9 mouse cellular contexts compared by ENCODE assay signal in genomic region chr13:34095542-34096435, GRCm38 (mm10). TPM values are rescaled to one million over a fixed set of nuclear protein-coding genes. Genes with fewer than 3 reads are reported as not detected.
DNase-seq lines count a peak whose midpoint lies in the region; ATAC-seq and TF ChIP-seq lines count a peak whose summit lies in the region.
"Had no signal": no experiment of that assay in that cellular context is flagged by ENCODE, and none has a peak within 500 bp of the region (broad histone marks: within the 10 kb centered on the region; RNA-seq: fewer than 3 reads in every experiment).

No protein-coding gene starts in this region.

- no peak for TF ChIP-seq CTCF in left cerebral cortex, adult 2 months (IDR thresholded peaks at IDR 0.05)

- peak overlapping the region; percentile 25; the same call in 1 of the 2 replicates for H3K4me2 ChIP-seq in heart, embryonic 14.5 days (ENCODE audit: low read length)
- no peak overlapping the region for H3K4me2 ChIP-seq in neural tube, embryonic 14.5 days (ENCODE audit: low read depth, low read length)

- H3K36me3 ChIP-seq in heart, embryonic 14.5 days (ENCODE audit: control insufficient read depth, insufficient read depth, low read length) = no peaks in the 10 kb centered on the region
- no peaks in the 10 kb centered on the region for H3K36me3 ChIP-seq in neural tube, embryonic 14.5 days (ENCODE audit: control insufficient read depth, insufficient read depth, low read length)

- peak overlapping the region; percentile 45 to 61; a peak in 2 of 4 replicates for H3K27ac ChIP-seq in heart, embryonic 14.5 days (replicated peaks in 1 of 2; ENCODE audit: control insufficient read depth in 1 of 2, insufficient read depth in 1 of 2, low read depth in 2 of 2, low read length in 2 of 2)
- peak overlapping the region; percentile 64 for H3K27ac ChIP-seq in left cerebral cortex, adult 2 months
- peak overlapping the region; percentile 60; the same call in 1 of the 2 replicates for H3K27ac ChIP-seq in neural tube, embryonic 14.5 days (ENCODE audit: low read depth, low read length)

- no peaks in the 10 kb centered on the region; the same call in 1 of the 2 replicates for H3K9me3 ChIP-seq in heart, embryonic 14.5 days (ENCODE audit: control insufficient read depth, low read length)
- no peaks in the 10 kb centered on the region for H3K9me3 ChIP-seq in neural tube, embryonic 14.5 days (ENCODE audit: control insufficient read depth, low read length)

- H3K4me3 ChIP-seq in heart, embryonic 14.5 days (ENCODE audit: control insufficient read depth in 1 of 2, insufficient read depth in 1 of 2, low read depth in 1 of 2, low read length in 2 of 2) = no peak overlapping the region
- no peak overlapping the region for H3K4me3 ChIP-seq in left cerebral cortex, adult 2 months
- H3K4me3 ChIP-seq in neural tube, embryonic 14.5 days (ENCODE audit: low read depth, low read length) = no peak overlapping the region
- H3K4me3 ChIP-seq: erythroblast, embryonic 14.5 days had no signal

- peak; percentile 59 to 74 for DNase-seq in heart, adult 18-20 months
- no peak for DNase-seq in heart, postnatal 25 days (ENCODE audit: low spot score)
- DNase-seq in embryo, embryonic 10 days (ENCODE audit: low spot score) = peak; percentile 65
- DNase-seq in left cerebral cortex, adult 2 months (ENCODE audit: extremely low spot score in 1 of 2, low spot score in 2 of 2) = peak; percentile 65 to 74
- DNase-seq in spleen, postnatal 10 days (ENCODE audit: low spot score in 2 of 2) = no peak
- DNase-seq in adrenal gland, postnatal 14 days = no peak

- ATAC-seq in heart, embryonic 14.5 days (ENCODE audit: insufficient number of reproducible peaks, insufficient read depth, low FRiP score, low read depth) = no peak
- ATAC-seq in neural tube, embryonic 14.5 days (ENCODE audit: low read depth) = peak; percentile 95

- intact Hi-C loops in heart, postnatal 25 days (cut with DNase I) = loop anchor here (2.0 kb wide), 1 partner anchor 17 kb away; the partner anchor contains the start of gene Tubb2a
- intact Hi-C loops in left cerebral cortex, adult 2 months (cut with DNase I) = loop anchor here (1.0 to 2.0 kb wide), 3 partner anchors 38 to 53 kb away; no protein-coding TSS in a partner anchor

- H3K27me3 ChIP-seq in heart, embryonic 14.5 days (ENCODE audit: control insufficient read depth, insufficient read depth, low read length) = no peaks in the 10 kb centered on the region
- H3K27me3 ChIP-seq in neural tube, embryonic 14.5 days (ENCODE audit: control insufficient read depth, insufficient read depth, low read length) = no peaks in the 10 kb centered on the region

- peaks cover 4 to 18% of the 10 kb centered on the region in 2 experiments; a peak in 3 of 4 replicates for H3K4me1 ChIP-seq in heart, embryonic 14.5 days (ENCODE audit: control insufficient read depth in 2 of 2, insufficient read depth in 2 of 2, low read length in 2 of 2)
- no peaks in the 10 kb centered on the region for H3K4me1 ChIP-seq in neural tube, embryonic 14.5 days (ENCODE audit: control insufficient read depth, insufficient read depth, low read length)

- no peak overlapping the region; the same call in 1 of the 2 replicates for H3K9ac ChIP-seq in heart, embryonic 14.5 days (ENCODE audit: low read length)
- no peak overlapping the region for H3K9ac ChIP-seq in neural tube, embryonic 14.5 days (replicated peaks; ENCODE audit: low read depth, low read length)

- WGBS in heart, embryonic 14.5 days = 22% methylated on average over 7 of the region's 7 CpGs
- WGBS in neural tube, embryonic 14.5 days = 21% methylated on average over 5 of the region's 7 CpGs

RNA-seq across cellular contexts. Expression of gene Tubb2a, which starts 18.0 kb away (rescaled TPM):
- 10 to 100 TPM; 51.0 to 70.1 TPM for total RNA-seq in heart, adult 18-20 months (2021)
- 10 to 100 TPM; 55.0 to 57.4 TPM for total RNA-seq in heart, postnatal 25 days (2021)
- polyA plus RNA-seq in heart, embryonic 14.5 days (2014; fragmentation: Nextera tagmentation; extraction: Ambion mirVana) = 124 and 131 TPM in 2 replicates
- total RNA-seq in left cerebral cortex, adult 2 months (2021) = 100 to 1,000 TPM; 768 to 774 TPM
- 2,423 and 2,884 TPM in 2 replicates for polyA plus RNA-seq in neural tube, embryonic 14.5 days (2014; fragmentation: Nextera tagmentation; extraction: Ambion mirVana)
- total RNA-seq in adrenal gland, postnatal 14 days (2021) = 46.1 and 59.9 TPM in 2 replicates

RNA-seq across cellular contexts. Expression of gene Tubb2b, which starts 34.5 kb away (rescaled TPM):
- total RNA-seq in heart, adult 18-20 months (2021) = 1 to 10 TPM; 4.8 to 8.6 TPM
- 1 to 10 TPM; 4.1 to 5.6 TPM for total RNA-seq in heart, postnatal 25 days (2021)
- 26.7 and 35.0 TPM in 2 replicates for polyA plus RNA-seq in heart, embryonic 14.5 days (2014; fragmentation: Nextera tagmentation; extraction: Ambion mirVana)
- 100 to 1,000 TPM; 153 to 177 TPM for total RNA-seq in left cerebral cortex, adult 2 months (2021)
- polyA plus RNA-seq in neural tube, embryonic 14.5 days (2014; fragmentation: Nextera tagmentation; extraction: Ambion mirVana) = 629 and 667 TPM in 2 replicates
- 5.5 and 22.5 TPM in 2 replicates for total RNA-seq in adrenal gland, postnatal 14 days (2021)

RNA-seq across cellular contexts. Expression of gene Bphl, which starts 58.4 kb away (rescaled TPM):
- 10 to 100 TPM; 32.7 to 37.2 TPM for total RNA-seq in heart, adult 18-20 months (2021)
- 10 to 100 TPM; 34.8 to 39.7 TPM for total RNA-seq in heart, postnatal 25 days (2021)
- polyA plus RNA-seq in heart, embryonic 14.5 days (2014; fragmentation: Nextera tagmentation; extraction: Ambion mirVana) = 45.2 and 50.1 TPM in 2 replicates
- total RNA-seq in left cerebral cortex, adult 2 months (2021) = 10 to 100 TPM; 41.8 to 45.8 TPM
- polyA plus RNA-seq in neural tube, embryonic 14.5 days (2014; fragmentation: Nextera tagmentation; extraction: Ambion mirVana) = 41.3 and 41.6 TPM in 2 replicates
- 57.7 and 79.8 TPM in 2 replicates for total RNA-seq in adrenal gland, postnatal 14 days (2021)

Comparison
In these comparisons a context has a peak if more than half of its experiments do, and no peak if none do; other contexts are left out.
1. DNase-seq: peak in heart, adult 18-20 months (2 of 2), embryo, embryonic 10 days (single experiment) and left cerebral cortex, adult 2 months (2 of 2); none in heart, postnatal 25 days (single experiment), spleen, postnatal 10 days (0 of 2) and adrenal gland, postnatal 14 days (single experiment).
2. RNA of gene Tubb2a, which starts 18.0 kb away (total RNA-seq): 768 to 774 TPM in left cerebral cortex, adult 2 months; 51.0 to 70.1 TPM in heart, adult 18-20 months, 55.0 to 57.4 TPM in heart, postnatal 25 days and 46.1 to 59.9 TPM in adrenal gland, postnatal 14 days; every median in the first group is over 10 times any median in the second.
3. Peak in every context shown above with its lines, with median percentiles within 50 percentile points of each other: H3K27ac ChIP-seq.